Mouse (Mus musculus): ENCODE measurements around the gene Dicer1. TPM values are rescaled to one million over a fixed set of nuclear protein-coding genes. Genes with fewer than 3 reads are reported as not detected.

The Dicer1 gene
- total RNA-seq, 1 experiment from 2014 or later, result 46.1 TPM

Other genes with a start within 250 kb of the Dicer1 start
- under 0.01 and 4.8 TPM in 2 replicates for gene Clmn, start 113.1 kb upstream of the Dicer1 start, total RNA-seq (2017)

Data from common myeloid progenitor, adult 5-6 weeks (primary cell).